Mouse (Mus musculus) CH12.LX (cell line): Measurements from ENCODE around the gene Trmt10b. TPM values are rescaled to one million over a fixed set of nuclear protein-coding genes. Genes with fewer than 3 reads are reported as not detected.

Experiments
- DNase-seq: peaks from one replicate; pipeline ENCODE4 v3.0.0-alpha.2; 2013; ENCODE audit errors: extremely low read depth
- H3K27ac ChIP-seq: 2 replicates; pipeline ENCODE4 v1.5.1; 2012; ENCODE audit warnings: low read depth, mild to moderate bottlenecking, control low read depth, moderate library complexity; ENCODE audit not compliant: insufficient read depth
- H3K27me3 ChIP-seq: replicated peaks from 2 replicates; pipeline ENCODE3; 2012; ENCODE audit warnings: inconsistent platforms
- H3K36me3 ChIP-seq, 2 experiments: replicated peaks in 1 of 2; 2 replicates each; pipeline versions ENCODE3 to v1.6.1; 2012; ENCODE audit warnings: inconsistent platforms in 1 of 2, low read length in 1 of 2, mild to moderate bottlenecking in 1 of 2, mixed read lengths in 1 of 2, moderate library complexity in 1 of 2; ENCODE audit not compliant: control insufficient read depth in 1 of 2, insufficient read depth in 1 of 2
- H3K4me1 ChIP-seq, 2 experiments: 2 replicates each; pipeline ENCODE4 v1.6.1; 2012; ENCODE audit warnings: inconsistent platforms in 1 of 2, moderate library complexity in 1 of 2; ENCODE audit not compliant: insufficient read depth in 2 of 2, control insufficient read depth in 1 of 2
- H3K4me2 ChIP-seq: 2 replicates; pipeline ENCODE4 v1.6.1; 2012; ENCODE audit warnings: low read depth, mild to moderate bottlenecking, control low read depth; ENCODE audit not compliant: poor library complexity, insufficient read depth, severe bottlenecking
- H3K4me3 ChIP-seq, 3 experiments: fragments of 150-350 bp in 1 of 3; sonication (generic) in 1 of 3; replicated peaks in 1 of 3; 2 replicates each; pipeline versions ENCODE3 to v1.5.1; 2011 to 2012; ENCODE audit warnings: low read depth in 2 of 3, low read length in 2 of 3, mild to moderate bottlenecking in 2 of 3, moderate library complexity in 2 of 3, control low read depth in 1 of 3, improper control_type of control experiment in 1 of 3, inconsistent platforms in 1 of 3, mixed read lengths in 1 of 3; ENCODE audit not compliant: poor library complexity in 1 of 3
- H3K79me2 ChIP-seq: replicated peaks from 2 replicates; pipeline ENCODE4 v1.6.1; 2012; ENCODE audit warnings: mild to moderate bottlenecking, moderate library complexity; ENCODE audit not compliant: control insufficient read depth, poor library complexity, insufficient read depth, severe bottlenecking; ENCODE audit errors: extremely low read depth
- H3K9ac ChIP-seq: 2 replicates; pipeline ENCODE4 v1.6.1; 2012; ENCODE audit warnings: low read depth, mild to moderate bottlenecking, control low read depth, moderate library complexity; ENCODE audit not compliant: insufficient read depth
- H3K9me3 ChIP-seq: replicated peaks from 2 replicates; pipeline ENCODE3; 2012; ENCODE audit warnings: low read length, inconsistent platforms, mixed read lengths
- BHLHE40 ChIP-seq: IDR thresholded peaks from 2 replicates; pipeline ENCODE4 v1.6.1; 2011; ENCODE audit warnings: mild to moderate bottlenecking, low read depth, low read length, improper control_type of control experiment
- CHD1 ChIP-seq: IDR thresholded peaks from 2 replicates; pipeline ENCODE4 v1.6.1; 2012; ENCODE audit warnings: low read depth, low read length, improper control_type of control experiment, inconsistent platforms
- CHD2 ChIP-seq: IDR thresholded peaks from 2 replicates; pipeline ENCODE4 v1.6.1; 2011; ENCODE audit warnings: low read length, improper control_type of control experiment
- CTCF ChIP-seq, 2 experiments: IDR thresholded peaks in 1 of 2; conservative IDR thresholded peaks in 1 of 2; 2 replicates each; pipeline ENCODE4 v1.5.1; 2011 to 2012; ENCODE audit warnings: low read depth in 2 of 2, low read length in 2 of 2, improper control_type of control experiment in 1 of 2, inconsistent platforms in 1 of 2, mild to moderate bottlenecking in 1 of 2, moderate library complexity in 1 of 2
- E2F4 ChIP-seq: IDR thresholded peaks from 2 replicates; pipeline ENCODE4 v1.6.1; 2011; ENCODE audit warnings: low read depth, low read length, improper control_type of control experiment; ENCODE audit not compliant: insufficient replicate concordance
- ELF1 ChIP-seq: IDR thresholded peaks from 2 replicates; pipeline ENCODE4 v1.6.1; 2014; ENCODE audit warnings: low read depth, mild to moderate bottlenecking, inconsistent platforms, low read length, improper control_type of control experiment
- EP300 ChIP-seq: IDR thresholded peaks from 2 replicates; pipeline ENCODE4 v1.6.1; 2011; ENCODE audit warnings: low read length, improper control_type of control experiment
- ETS1 ChIP-seq: conservative IDR thresholded peaks from 2 replicates; pipeline ENCODE4 v1.6.1; 2012; ENCODE audit warnings: low read depth, mild to moderate bottlenecking, inconsistent platforms, low read length, improper control_type of control experiment, moderate library complexity
- GABPA ChIP-seq: IDR thresholded peaks from 2 replicates; pipeline ENCODE4 v1.6.1; 2012; ENCODE audit warnings: low read depth, low read length, improper control_type of control experiment, inconsistent platforms; ENCODE audit not compliant: insufficient replicate concordance
- HCFC1 ChIP-seq: IDR thresholded peaks from 2 replicates; pipeline ENCODE4 v1.6.1; 2012; ENCODE audit warnings: low read depth, mild to moderate bottlenecking, inconsistent platforms, low read length, improper control_type of control experiment
- IRF4 ChIP-seq: IDR thresholded peaks from 2 replicates; pipeline ENCODE4 v1.6.1; 2014; ENCODE audit warnings: low read depth, mild to moderate bottlenecking, inconsistent platforms, low read length, improper control_type of control experiment
- JUN ChIP-seq: IDR thresholded peaks from 2 replicates; pipeline ENCODE4 v1.6.1; 2011; ENCODE audit warnings: low read depth, mild to moderate bottlenecking, low read length, improper control_type of control experiment, moderate library complexity; ENCODE audit not compliant: insufficient read depth
- JUND ChIP-seq: conservative IDR thresholded peaks from 2 replicates; pipeline ENCODE4 v1.6.1; 2011; ENCODE audit warnings: low read depth, low read length, improper control_type of control experiment
- KAT2A ChIP-seq: IDR thresholded peaks from 2 replicates; pipeline ENCODE4 v1.6.1; 2012; ENCODE audit warnings: low read length, improper control_type of control experiment, inconsistent platforms; ENCODE audit not compliant: insufficient replicate concordance
- MAFK ChIP-seq: IDR thresholded peaks from 2 replicates; pipeline ENCODE4 v1.6.1; 2011; ENCODE audit warnings: low read length, improper control_type of control experiment; ENCODE audit not compliant: insufficient replicate concordance
- MAX ChIP-seq: IDR thresholded peaks from 2 replicates; pipeline ENCODE4 v1.6.1; 2011; ENCODE audit warnings: low read length, improper control_type of control experiment
- MAZ ChIP-seq: IDR thresholded peaks from 2 replicates; pipeline ENCODE4 v1.6.1; 2012; ENCODE audit warnings: low read depth, mild to moderate bottlenecking, inconsistent platforms, low read length, improper control_type of control experiment, moderate library complexity
- MEF2A ChIP-seq: IDR thresholded peaks from 2 replicates; pipeline ENCODE4 v1.6.1; 2014; ENCODE audit warnings: low read depth, mild to moderate bottlenecking, inconsistent platforms, low read length, improper control_type of control experiment, borderline replicate concordance
- MXI1 ChIP-seq: IDR thresholded peaks from 2 replicates; pipeline ENCODE4 v1.6.1; 2011; ENCODE audit warnings: mild to moderate bottlenecking, low read depth, low read length, improper control_type of control experiment
- MYC ChIP-seq: IDR thresholded peaks from 2 replicates; pipeline ENCODE4 v1.6.1; 2011; ENCODE audit warnings: low read depth, mild to moderate bottlenecking, improper control_type of control experiment, low read length
- NELFE ChIP-seq: IDR thresholded peaks from 2 replicates; pipeline ENCODE4 v1.6.1; 2011; ENCODE audit warnings: low read depth, low read length, improper control_type of control experiment
- NRF1 ChIP-seq: IDR thresholded peaks from 2 replicates; pipeline ENCODE4 v1.6.1; 2014; ENCODE audit warnings: low read depth, mild to moderate bottlenecking, inconsistent platforms, low read length, improper control_type of control experiment, moderate library complexity
- PAX5 ChIP-seq: IDR thresholded peaks from 2 replicates; pipeline ENCODE4 v1.6.1; 2012; ENCODE audit warnings: low read length, inconsistent platforms, mixed read lengths
- POLR2A ChIP-seq: IDR thresholded peaks from 2 replicates; pipeline ENCODE4 v1.6.1; 2011; ENCODE audit warnings: low read depth, mild to moderate bottlenecking, improper control_type of control experiment, low read length
- POLR2AphosphoS2 ChIP-seq: IDR thresholded peaks from 2 replicates; pipeline ENCODE4 v1.6.1; 2011; ENCODE audit warnings: low read depth, low read length, improper control_type of control experiment
- RAD21 ChIP-seq: IDR thresholded peaks from 2 replicates; pipeline ENCODE4 v1.6.1; 2011; ENCODE audit warnings: low read depth, mild to moderate bottlenecking, low read length, improper control_type of control experiment, moderate library complexity
- RCOR1 ChIP-seq: conservative IDR thresholded peaks from 2 replicates; pipeline ENCODE4 v1.6.1; 2012; ENCODE audit warnings: low read depth, mild to moderate bottlenecking, inconsistent platforms, low read length, improper control_type of control experiment
- SIN3A ChIP-seq: IDR thresholded peaks from 2 replicates; pipeline ENCODE4 v1.6.1; 2012; ENCODE audit warnings: low read length, improper control_type of control experiment, inconsistent platforms
- SMC3 ChIP-seq: IDR thresholded peaks from 2 replicates; pipeline ENCODE4 v1.6.1; 2011; ENCODE audit warnings: low read depth, low read length, improper control_type of control experiment
- TBP ChIP-seq: conservative IDR thresholded peaks from 2 replicates; pipeline ENCODE4 v1.6.1; 2011; ENCODE audit warnings: low read depth, low read length, improper control_type of control experiment
- TCF12 ChIP-seq: IDR thresholded peaks from 2 replicates; pipeline ENCODE4 v1.6.1; 2014; ENCODE audit warnings: low read depth, mild to moderate bottlenecking, inconsistent platforms, low read length, improper control_type of control experiment
- UBTF ChIP-seq: IDR thresholded peaks from 2 replicates; pipeline ENCODE4 v1.6.1; 2012; ENCODE audit warnings: low read depth, mild to moderate bottlenecking, inconsistent platforms, low read length, improper control_type of control experiment, moderate library complexity
- USF1 ChIP-seq: IDR thresholded peaks from 2 replicates; pipeline ENCODE4 v1.6.1; 2014; ENCODE audit warnings: low read depth, mild to moderate bottlenecking, inconsistent platforms, low read length, improper control_type of control experiment
- USF2 ChIP-seq: conservative IDR thresholded peaks from 2 replicates; pipeline ENCODE4 v1.6.1; 2011; ENCODE audit warnings: low read depth, low read length, improper control_type of control experiment
- ZC3H11A ChIP-seq: IDR thresholded peaks from 2 replicates; pipeline ENCODE4 v1.6.1; 2012; ENCODE audit warnings: low read depth, mild to moderate bottlenecking, inconsistent platforms, low read length, improper control_type of control experiment
- ZKSCAN1 ChIP-seq: IDR thresholded peaks from 2 replicates; pipeline ENCODE4 v1.6.1; 2012; ENCODE audit warnings: low read depth, inconsistent platforms, low read length, improper control_type of control experiment, borderline replicate concordance
- ZMIZ1 ChIP-seq: IDR thresholded peaks from 2 replicates; pipeline ENCODE4 v1.6.1; 2012; ENCODE audit warnings: low read depth, mild to moderate bottlenecking, inconsistent platforms, low read length, improper control_type of control experiment
- ZNF384 ChIP-seq: IDR thresholded peaks from 2 replicates; pipeline ENCODE4 v1.6.1; 2012; ENCODE audit warnings: low read depth, low read length, improper control_type of control experiment, inconsistent platforms
- dilution Hi-C: fragments of 300-500 bp; cut with MboI; formaldehyde crosslinking; loops from 2 replicates; pipeline ENCODE4 v1.14.3; 2020; ENCODE audit warnings: low sequenced_read_pairs; ENCODE audit not compliant: extremely low pct_unique_long_range_greater_than_20kb, extremely low pct_ligation_motif_present
- in situ Hi-C: fragments of 300-500 bp; cut with MboI; formaldehyde crosslinking; loops from 3 replicates; pipeline ENCODE4 v1.14.3; 2019; ENCODE audit warnings: low sequenced_read_pairs, low pct_ligation_motif_present, low pct_unique_long_range_greater_than_20kb, mixed read lengths
- polyA plus RNA-seq: library from polyadenylated mRNA; unstranded; fragments of >175 nt; gene quantifications from 2 replicates; pipeline ENCODE4 v1.2.1, GENCODE M21; 2012; ENCODE audit warnings: low read depth; ENCODE audit not compliant: insufficient read length
- total RNA-seq, 2 experiments: library from RNA; depleted of rRNA; stranded (reverse); fragments of 300-350 nt in 1 of 2; fragments of >200 nt in 1 of 2; gene quantifications; 2 replicates each; pipeline ENCODE4 v1.2.3; 2012 to 2014

Gene Trmt10b
- total and polyA plus RNA-seq, 3 experiments: 7.6 to 13.4 (median 9.5) TPM

GRCm38 (mm10) chr4:45320159-45320816 lies 23.4 kb downstream of the Trmt10b start:
- Histone ChIP-seq H3K9ac (peak overlapping the region; percentile 76), H3K9me3 (no peaks in the 10 kb centered on the region), H3K4me1 (peaks cover 9 to 21% of the 10 kb centered on the region in 2 experiments; a peak in 3 of 4 replicates), H3K4me3 (peak overlapping the region; percentile 80 to 98 (median 98)), H3K4me2 (peak overlapping the region; percentile 99), H3K27ac (peak overlapping the region; percentile 77), H3K36me3 (peaks cover 23 to 34% of the 10 kb centered on the region in 2 experiments), H3K27me3 (peaks cover 2% of the 10 kb centered on the region), H3K79me2 (peaks cover 21% of the 10 kb centered on the region)
- in situ Hi-C loops (no loop called here), dilution Hi-C loops (no loop called here)
- TF ChIP-seq POLR2AphosphoS2 (peak; percentile 82), ZC3H11A (no peak), RAD21 (no peak), NELFE (peak; percentile 90), HCFC1 (peak; percentile 83), ZKSCAN1 (no peak), CHD1 (no peak), ETS1 (no peak), CHD2 (no peak), RCOR1 (no peak), TBP (peak; percentile 85), UBTF (0 out of 2 replicates have a peak, but pooled peaks have one; percentile 66), ZMIZ1 (peak; percentile 73), ZNF384 (no peak), KAT2A (peak; percentile 52; the same call in 1 of the 2 replicates), E2F4 (no peak), SIN3A (peak; percentile 82), POLR2A (peak; percentile 94), EP300 (no peak), PAX5 (no peak), CTCF (conservative IDR thresholded peaks at IDR 0.05 in 1 of 2, IDR thresholded peaks at IDR 0.05 in 1 of 2; ENCODE audit: low read depth in 2 of 2, low read length in 2 of 2) (no peak), MXI1 (peak; percentile 39; the same call in 1 of the 2 replicates), USF2 (no peak), MYC (no peak), SMC3 (no peak), JUN (no peak), MAX (no peak), IRF4 (peak; percentile 18; the same call in 1 of the 2 replicates), BHLHE40 (peak; percentile 77), NRF1 (peak; percentile 69), MEF2A (no peak; the same call in 1 of the 2 replicates), ELF1 (peak; percentile 96), TCF12 (peak; percentile 84), USF1 (no peak), MAZ (no peak), JUND (no peak), GABPA (no peak), MAFK (no peak)
- peak; percentile 84 for DNase-seq
